Mouse (Mus musculus) C2C12 (cell line): ENCODE results near the gene Dtx3l. TPM values are rescaled to one million over a fixed set of nuclear protein-coding genes. Genes with fewer than 3 reads are reported as not detected.
"Not testable (repeated sequence)": the region's sequence is repeated elsewhere in the genome, so short reads cannot be mapped to it uniquely, and the experiment has no call there.

Experiments used
- H3K27me3 ChIP-seq: one replicate; pipeline ENCODE4 v1.6.1; 2011; ENCODE audit not compliant: control insufficient read depth, insufficient read depth, insufficient read length
- H3K36me3 ChIP-seq: one replicate; pipeline ENCODE4 v1.6.1; 2011; ENCODE audit not compliant: control insufficient read depth, insufficient read depth
- H3K4me3 ChIP-seq: one replicate; pipeline ENCODE4 v1.5.1; 2011; ENCODE audit warnings: mild to moderate bottlenecking, control low read depth; ENCODE audit not compliant: poor library complexity, insufficient read depth, severe bottlenecking
- H3K79me2 ChIP-seq: one replicate; pipeline ENCODE4 v1.6.1; 2011; ENCODE audit not compliant: control insufficient read depth, insufficient read depth
- H3K79me3 ChIP-seq: one replicate; pipeline ENCODE4 v1.6.1; 2011; ENCODE audit warnings: low read depth, control low read depth
- H3ac ChIP-seq: one replicate; pipeline ENCODE3; 2011; ENCODE audit warnings: low read depth; ENCODE audit not compliant: control insufficient read depth, insufficient read length
- CEBPB ChIP-seq: IDR thresholded peaks from one replicate; pipeline ENCODE4 v1.6.1; 2011; ENCODE audit warnings: low read depth, mild to moderate bottlenecking, control low read depth, moderate library complexity
- CTCF ChIP-seq: IDR thresholded peaks from one replicate; pipeline ENCODE4 v1.5.1; 2011; ENCODE audit not compliant: control insufficient read depth, insufficient read depth, insufficient read length
- FOSL1 ChIP-seq: IDR thresholded peaks from one replicate; pipeline ENCODE4 v1.8.0; 2011; ENCODE audit warnings: mild to moderate bottlenecking, low read length; ENCODE audit not compliant: poor library complexity, insufficient read depth, severe bottlenecking
- MAX ChIP-seq: IDR thresholded peaks from one replicate; pipeline ENCODE4 v1.6.1; 2011; ENCODE audit warnings: mild to moderate bottlenecking, control low read depth
- MYOD1 ChIP-seq: IDR thresholded peaks from one replicate; pipeline ENCODE4 v1.6.1; 2011; ENCODE audit warnings: low read depth; ENCODE audit not compliant: control insufficient read depth, insufficient read length
- MYOG ChIP-seq: IDR thresholded peaks from one replicate; pipeline ENCODE4 v1.6.1; 2011; ENCODE audit not compliant: control insufficient read depth, insufficient read length; ENCODE audit errors: extremely low read depth
- USF1 ChIP-seq: IDR thresholded peaks from one replicate; pipeline ENCODE4 v1.6.1; 2011; ENCODE audit warnings: low read depth, mild to moderate bottlenecking, control low read depth, moderate library complexity
- polyA plus RNA-seq: library from polyadenylated mRNA; unstranded; fragments of >200 nt; fragmentation: generic; extraction: Trizol; gene quantifications from one replicate; pipeline ENCODE4 v1.2.1, GENCODE M21; 2012; ENCODE audit warnings: missing spikeins

Dtx3l gene
- polyA plus RNA-seq, 1 experiment: 0.41 TPM

- H3K79me2 ChIP-seq: no peaks in the 10 kb centered on the region
- H3K79me3 ChIP-seq: no peaks in the 10 kb centered on the region
- H3K27me3 ChIP-seq: no peaks in the 10 kb centered on the region
- no peak overlapping the region for H3ac ChIP-seq
- TF ChIP-seq MAX (no peak), FOSL1 (no peak), MYOG (no peak), CEBPB (no peak), MYOD1 (no peak), USF1 (no peak), CTCF (no peak)
- H3K4me3 ChIP-seq: no peak overlapping the region
- no peaks in the 10 kb centered on the region for H3K36me3 ChIP-seq
Observed at GRCm38 (mm10) chr16:35966411-35967115, 27.6 kb upstream of the Dtx3l start.

GRCm38 (mm10) chr16:35965991-35966390 lies 27.0 kb upstream of the Dtx3l start:
- H3K79me3 ChIP-seq, H3K27me3 ChIP-seq, H3K79me2 ChIP-seq, H3K4me3 ChIP-seq, H3ac ChIP-seq, H3K36me3 ChIP-seq: not testable (repeated sequence)

- H3K79me2 ChIP-seq: no peaks in the 10 kb centered on the region
- H3ac ChIP-seq: no peak overlapping the region
- no peaks in the 10 kb centered on the region for H3K36me3 ChIP-seq
- no peak overlapping the region for H3K4me3 ChIP-seq
- no peaks in the 10 kb centered on the region for H3K27me3 ChIP-seq
- TF ChIP-seq USF1: no peak
- no peak for TF ChIP-seq CEBPB
- TF ChIP-seq FOSL1: no peak
- TF ChIP-seq MAX: no peak
- no peak for TF ChIP-seq MYOG
- no peaks in the 10 kb centered on the region for H3K79me3 ChIP-seq
Observed at GRCm38 (mm10) chr16:35952628-35953130, 13.7 kb upstream of the Dtx3l start.

GRCm38 (mm10) chr16:35951216-35951615 lies 12.3 kb upstream of the Dtx3l start:
- Histone ChIP-seq H3K27me3 (no peaks in the 10 kb centered on the region), H3K79me3 (no peaks in the 10 kb centered on the region), H3K4me3 (no peak overlapping the region), H3K79me2 (no peaks in the 10 kb centered on the region), H3K36me3 (no peaks in the 10 kb centered on the region), H3ac (no peak overlapping the region)
- TF ChIP-seq MYOD1 (no peak), CTCF (no peak), FOSL1 (no peak), USF1 (no peak), MYOG (no peak), MAX (no peak), CEBPB (no peak)

- Histone ChIP-seq H3K4me3 (no peak overlapping the region), H3K79me3 (no peaks in the 10 kb centered on the region), H3K27me3 (no peaks in the 10 kb centered on the region), H3K36me3 (no peaks in the 10 kb centered on the region), H3ac (no peak overlapping the region), H3K79me2 (no peaks in the 10 kb centered on the region)
- TF ChIP-seq CTCF: no peak
- TF ChIP-seq USF1: no peak
- no peak for TF ChIP-seq CEBPB
- TF ChIP-seq MYOD1: no peak
Observed at GRCm38 (mm10) chr16:35949264-35949663, 10.3 kb upstream of the Dtx3l start.

- H3K36me3 ChIP-seq: no peaks in the 10 kb centered on the region
- no peaks in the 10 kb centered on the region for H3K79me2 ChIP-seq
- H3ac ChIP-seq: no peak overlapping the region
- H3K27me3 ChIP-seq: no peaks in the 10 kb centered on the region
- H3K4me3 ChIP-seq: no peak overlapping the region
- no peaks in the 10 kb centered on the region for H3K79me3 ChIP-seq
- TF ChIP-seq USF1: no peak
Observed at GRCm38 (mm10) chr16:35941382-35941781, 2.4 kb upstream of the Dtx3l start.

- H3K36me3 ChIP-seq: no peaks in the 10 kb centered on the region
- no peaks in the 10 kb centered on the region for H3K27me3 ChIP-seq
- H3K79me3 ChIP-seq: no peaks in the 10 kb centered on the region
- no peak overlapping the region for H3ac ChIP-seq
- TF ChIP-seq MYOD1: no peak
- no peak for TF ChIP-seq MYOG
- no peak for TF ChIP-seq CEBPB
- TF ChIP-seq USF1: peak; percentile 37
- TF ChIP-seq CTCF: peak; percentile 72
- TF ChIP-seq MAX: no peak
- TF ChIP-seq FOSL1: no peak
- peak overlapping the region; percentile 52 for H3K4me3 ChIP-seq
- H3K79me2 ChIP-seq: no peaks in the 10 kb centered on the region
Observed at GRCm38 (mm10) chr16:35939690-35940089, 739 bp upstream of the Dtx3l start.
